Mouse (Mus musculus) heart, embryonic 16.5 days (tissue): Measurements from ENCODE around the gene Ctsc. TPM values are rescaled to one million over a fixed set of nuclear protein-coding genes. Genes with fewer than 3 reads are reported as not detected.
A peak's percentile ranks its signal among the peaks of the same experiment; 100 is the strongest.

ENCODE experiments used
- ATAC-seq: fragments of 200-750 bp; cut with Nextera tagmentation; replicated peaks from 2 replicates; pipeline ENCODE4 v1.8.0; 2017; ENCODE audit warnings: moderate number of reproducible peaks; ENCODE audit not compliant: insufficient read depth, low FRiP score; ENCODE audit errors: extremely low read depth
- H3K27ac ChIP-seq: fragments of 300-500 bp; sonication (generic); 2 replicates; pipeline ENCODE4 v1.5.1; 2014; ENCODE audit warnings: mild to moderate bottlenecking, low read length, control low read depth, moderate library complexity
- H3K27me3 ChIP-seq: fragments of 300-500 bp; sonication (generic); 2 replicates; pipeline ENCODE4 v1.6.1; 2014; ENCODE audit warnings: low read length, mixed read lengths; ENCODE audit not compliant: control insufficient read depth, insufficient read depth
- H3K36me3 ChIP-seq: fragments of 300-500 bp; sonication (generic); 2 replicates; pipeline ENCODE4 v1.6.1; 2014; ENCODE audit not compliant: control insufficient read depth, insufficient read depth
- H3K4me1 ChIP-seq: fragments of 300-500 bp; sonication (generic); 2 replicates; pipeline ENCODE4 v1.6.1; 2014; ENCODE audit warnings: low read length, mixed read lengths; ENCODE audit not compliant: control insufficient read depth, insufficient read depth
- H3K4me2 ChIP-seq: fragments of 300-500 bp; sonication (generic); 2 replicates; pipeline ENCODE4 v1.6.1; 2014; ENCODE audit warnings: low read depth, mild to moderate bottlenecking, control low read depth, low read length
- H3K4me3 ChIP-seq: fragments of 300-500 bp; sonication (generic); 2 replicates; pipeline ENCODE4 v1.5.1; 2014; ENCODE audit warnings: mild to moderate bottlenecking, control low read depth, low read length
- H3K9ac ChIP-seq: fragments of 300-500 bp; sonication (generic); 2 replicates; pipeline ENCODE4 v1.6.1; 2014; ENCODE audit warnings: low read length, control low read depth
- H3K9me3 ChIP-seq: fragments of 300-500 bp; sonication (generic); replicated peaks from 2 replicates; pipeline ENCODE4 v1.6.1; 2016; ENCODE audit warnings: low read length; ENCODE audit not compliant: control insufficient read depth
- WGBS: fragments of 180-500 bp; shearing (Covaris S2); extraction: QIAGEN DNeasy Blood & Tissue Kit; methylation state at CpG from one replicate; pipeline ENCODE4 v1.1.7; 2014; 5-methylcytosine and 5-hydroxymethylcytosine counted together
- polyA plus RNA-seq: library from polyadenylated mRNA; unstranded; fragments of >200 nt; fragmentation: Nextera tagmentation; extraction: Ambion mirVana; gene quantifications from 2 replicates; pipeline ENCODE4 v1.2.1, GENCODE M21; 2015

Ctsc gene
- polyA plus RNA-seq, 1 experiment from 2014 or later = 50.8 TPM

DNA sequence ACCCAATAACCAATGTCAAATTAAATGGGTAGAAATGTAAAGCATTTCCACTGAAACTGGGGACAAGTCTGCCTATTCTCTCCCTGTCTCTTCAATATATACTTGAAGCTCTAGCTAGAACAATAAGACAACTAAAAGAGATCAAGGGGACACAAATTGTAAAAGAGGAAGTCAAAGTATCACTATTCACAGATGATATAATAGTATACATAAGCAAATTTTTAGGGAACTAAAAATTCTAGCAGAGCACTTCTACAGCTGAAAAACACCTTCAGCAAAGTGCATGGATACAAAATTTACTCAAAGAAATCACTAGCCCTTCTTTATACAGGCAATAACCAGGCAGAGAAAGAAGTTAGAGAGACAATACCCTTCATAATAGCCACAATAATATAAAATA is 23.0 kb upstream of the Ctsc start:
- no peak for ATAC-seq
- H3K4me1 ChIP-seq = no peaks in the 10 kb centered on the region
- H3K4me2 ChIP-seq = no peak overlapping the region
- no peak overlapping the region for H3K4me3 ChIP-seq
- no peaks in the 10 kb centered on the region for H3K27me3 ChIP-seq
- H3K36me3 ChIP-seq = no peaks in the 10 kb centered on the region
- no peak overlapping the region for H3K27ac ChIP-seq
- no peaks in the 10 kb centered on the region for H3K9me3 ChIP-seq
- H3K9ac ChIP-seq = no peak overlapping the region

DNA sequence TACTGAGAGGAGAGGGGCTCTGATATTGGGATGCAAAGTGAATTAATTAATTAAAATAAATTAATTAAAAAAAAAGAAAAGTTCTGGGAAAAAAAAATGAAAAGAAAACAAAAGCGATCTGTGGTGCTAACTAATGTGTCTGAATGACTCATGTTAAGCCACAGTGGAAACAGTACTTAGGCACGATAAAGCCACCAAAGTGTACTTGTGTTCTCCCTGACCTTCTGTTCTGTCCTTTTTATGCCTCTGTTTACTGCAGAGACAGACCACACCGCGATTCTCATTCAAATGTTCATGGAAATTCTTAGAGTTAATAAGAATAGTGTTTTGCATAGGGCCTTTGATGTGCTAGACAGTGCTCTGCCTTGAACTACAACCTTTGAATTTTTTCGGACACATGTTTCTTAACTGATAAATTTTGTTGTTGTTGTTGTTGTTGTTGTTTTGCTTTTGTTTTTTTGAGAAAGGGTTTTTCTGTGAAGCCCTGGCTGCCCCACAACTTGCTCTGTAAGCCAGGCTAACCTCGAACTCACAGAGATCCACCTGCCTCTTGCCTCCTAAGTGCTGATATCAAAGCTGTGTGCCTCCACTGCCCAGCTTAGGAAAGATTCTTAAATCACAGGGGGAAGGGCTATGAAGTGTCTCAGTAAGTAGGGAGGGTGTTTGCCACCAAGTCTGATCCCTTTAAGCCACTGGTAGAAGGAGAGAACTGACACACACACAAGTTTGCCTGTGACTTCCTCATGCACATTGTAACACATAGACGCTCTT is 18.5 kb upstream of the Ctsc start:
- Histone ChIP-seq H3K27me3 (no peaks in the 10 kb centered on the region), H3K4me1 (no peaks in the 10 kb centered on the region), H3K9me3 (no peaks in the 10 kb centered on the region), H3K4me2 (no peak overlapping the region), H3K36me3 (no peaks in the 10 kb centered on the region), H3K9ac (no peak overlapping the region), H3K27ac (no peak overlapping the region), H3K4me3 (no peak overlapping the region)
- no peak for ATAC-seq
- WGBS = 69% methylated on average over 7 of the region's 7 CpGs

DNA sequence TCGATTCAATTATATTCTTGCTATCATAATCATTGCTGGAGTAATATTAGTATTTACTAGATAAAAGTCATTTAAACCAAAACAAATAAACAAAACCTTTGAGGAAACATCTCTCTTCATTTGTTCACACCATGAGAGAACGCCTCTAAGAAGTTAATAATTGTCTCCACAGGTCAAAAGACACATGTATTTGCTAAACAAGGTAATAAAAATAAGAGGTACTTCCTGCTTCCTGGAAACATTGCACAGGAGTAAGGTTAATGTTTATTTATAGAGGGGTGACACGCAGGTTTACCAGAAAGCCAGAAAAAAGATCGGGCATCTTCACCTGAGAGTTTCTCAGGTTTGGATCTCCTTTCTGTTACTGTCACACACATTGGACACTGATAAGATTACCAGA is 16.1 kb upstream of the Ctsc start:
- 62% methylated on average over 4 of the region's 4 CpGs for WGBS
- no peak for ATAC-seq
- no peaks in the 10 kb centered on the region for H3K9me3 ChIP-seq

DNA sequence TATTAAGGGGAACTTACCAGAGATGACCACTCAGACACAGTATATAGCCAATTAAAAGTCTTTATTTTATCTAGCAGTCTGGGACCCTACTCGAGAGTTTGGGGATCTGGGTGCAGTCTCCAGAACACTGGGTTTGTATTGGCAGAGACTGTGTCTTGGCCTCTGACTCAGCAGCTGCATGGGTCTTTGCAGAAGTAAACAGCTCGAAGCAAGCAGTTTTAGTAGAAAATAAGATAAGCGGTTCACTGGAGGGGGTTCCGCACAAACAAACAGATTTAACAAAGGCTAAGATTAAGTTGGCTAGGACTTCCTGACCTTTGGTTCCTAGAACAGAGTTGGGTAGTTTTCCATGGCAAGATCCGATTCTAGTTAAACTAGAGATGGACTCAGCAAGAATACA is 13.0 kb upstream of the Ctsc start:
- Histone ChIP-seq H3K4me1 (no peaks in the 10 kb centered on the region), H3K36me3 (no peaks in the 10 kb centered on the region)
- WGBS = 68% methylated on average over 5 of the region's 5 CpGs

More for the DNA sequence above, 16.1 kb upstream of the Ctsc start:
- Histone ChIP-seq H3K4me2 (no peak overlapping the region), H3K9ac (no peak overlapping the region), H3K4me1 (no peaks in the 10 kb centered on the region), H3K27me3 (no peaks in the 10 kb centered on the region), H3K36me3 (no peaks in the 10 kb centered on the region), H3K4me3 (no peak overlapping the region), H3K27ac (no peak overlapping the region)

GRCm38 (mm10) chr7:88269913-88270312 is 8.0 kb upstream of the Ctsc start:
- no peaks in the 10 kb centered on the region for H3K36me3 ChIP-seq
- no peak for ATAC-seq
- 88% methylated on average over 1 of the region's 1 CpGs for WGBS

More for the DNA sequence above, 13.0 kb upstream of the Ctsc start:
- no peak for ATAC-seq
- Histone ChIP-seq H3K4me2 (no peak overlapping the region), H3K4me3 (no peak overlapping the region), H3K27ac (no peak overlapping the region), H3K9ac (no peak overlapping the region), H3K9me3 (no peaks in the 10 kb centered on the region), H3K27me3 (no peaks in the 10 kb centered on the region)

GRCm38 (mm10) chr7:88271531-88271930 is 6.4 kb upstream of the Ctsc start:
- H3K27ac ChIP-seq = no peak overlapping the region
- no peak overlapping the region for H3K4me3 ChIP-seq
- no peaks in the 10 kb centered on the region for H3K4me1 ChIP-seq
- H3K9me3 ChIP-seq = no peaks in the 10 kb centered on the region
- H3K4me2 ChIP-seq = no peak overlapping the region
- no peaks in the 10 kb centered on the region for H3K36me3 ChIP-seq
- WGBS = 34% methylated on average over 2 of the region's 2 CpGs
- H3K9ac ChIP-seq = no peak overlapping the region
- ATAC-seq = no peak
- no peaks in the 10 kb centered on the region for H3K27me3 ChIP-seq

More at GRCm38 (mm10) chr7:88269913-88270312, 8.0 kb upstream of the Ctsc start:
- H3K9ac ChIP-seq = no peak overlapping the region
- no peaks in the 10 kb centered on the region for H3K27me3 ChIP-seq
- no peak overlapping the region for H3K4me3 ChIP-seq
- no peaks in the 10 kb centered on the region for H3K4me1 ChIP-seq
- H3K9me3 ChIP-seq = no peaks in the 10 kb centered on the region
- no peak overlapping the region for H3K4me2 ChIP-seq
- no peak overlapping the region for H3K27ac ChIP-seq

GRCm38 (mm10) chr7:88276914-88277765 is 745 bp upstream of the Ctsc start:
- H3K27me3 ChIP-seq = no peaks in the 10 kb centered on the region
- ATAC-seq = no peak
- WGBS = 33% methylated on average over 7 of the region's 7 CpGs
- H3K9me3 ChIP-seq = no peaks in the 10 kb centered on the region
- peak overlapping the region; percentile 80 for H3K9ac ChIP-seq
- H3K4me2 ChIP-seq = peak overlapping the region; percentile 95
- no peaks in the 10 kb centered on the region for H3K36me3 ChIP-seq
- H3K4me3 ChIP-seq = peak overlapping the region; percentile 77
- H3K4me1 ChIP-seq = peaks cover 7% of the 10 kb centered on the region
- H3K27ac ChIP-seq = peak overlapping the region; percentile 62

DNA sequence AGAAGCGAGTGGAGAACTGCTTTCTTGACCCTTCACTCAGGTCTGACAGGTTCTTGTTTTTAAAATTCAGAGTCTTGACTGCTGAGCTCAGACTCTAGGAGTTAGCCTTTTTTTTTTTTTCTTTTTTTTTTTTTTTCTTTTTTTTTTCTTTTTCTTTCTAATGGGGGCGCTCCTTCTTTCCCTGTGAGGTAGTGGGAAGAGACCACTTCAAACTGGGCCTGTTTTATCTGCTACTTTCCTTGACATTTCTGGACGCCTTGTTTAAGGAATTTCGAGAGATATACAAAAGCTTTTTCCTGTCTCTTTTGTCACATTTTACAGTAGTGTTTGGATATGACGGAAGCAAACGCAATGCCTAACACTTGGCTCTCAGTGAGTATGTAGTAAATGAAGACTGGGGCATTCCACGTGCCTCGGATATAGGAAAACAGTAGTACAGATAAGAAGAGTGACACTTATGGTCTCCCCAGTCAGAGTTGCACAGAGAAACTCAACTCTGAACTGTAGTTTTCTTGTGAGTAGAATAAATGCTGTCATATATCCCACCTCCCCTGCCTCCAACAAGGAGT is 827 bp downstream of the Ctsc start:
- 17% methylated on average over 8 of the region's 8 CpGs for WGBS
- no peak overlapping the region for H3K27ac ChIP-seq
- ATAC-seq = no peak

GRCm38 (mm10) chr7:88285276-88285675 is 7.4 kb downstream of the Ctsc start:
- Histone ChIP-seq H3K9me3 (no peaks in the 10 kb centered on the region), H3K36me3 (no peaks in the 10 kb centered on the region), H3K27me3 (no peaks in the 10 kb centered on the region), H3K4me1 (no peaks in the 10 kb centered on the region), H3K4me3 (no peak overlapping the region), H3K4me2 (no peak overlapping the region), H3K9ac (no peak overlapping the region), H3K27ac (no peak overlapping the region)
- 84% methylated on average over 3 of the region's 3 CpGs for WGBS
- no peak for ATAC-seq

More for the DNA sequence above, 827 bp downstream of the Ctsc start:
- no peaks in the 10 kb centered on the region for H3K9me3 ChIP-seq
- H3K4me1 ChIP-seq = peaks cover 7% of the 10 kb centered on the region
- H3K27me3 ChIP-seq = no peaks in the 10 kb centered on the region
- peak overlapping the region; percentile 80 for H3K9ac ChIP-seq
- peak overlapping the region; percentile 95 for H3K4me2 ChIP-seq
- no peaks in the 10 kb centered on the region for H3K36me3 ChIP-seq
- peak overlapping the region; percentile 77 for H3K4me3 ChIP-seq
